Mouse (Mus musculus): ENCODE results near the gene Arhgap33. TPM values are rescaled to one million over a fixed set of nuclear protein-coding genes. Genes with fewer than 3 reads are reported as not detected.

Arhgap33 gene
- polyA plus RNA-seq, 1 experiment from 2014 or later: 41.4 TPM

DNA sequence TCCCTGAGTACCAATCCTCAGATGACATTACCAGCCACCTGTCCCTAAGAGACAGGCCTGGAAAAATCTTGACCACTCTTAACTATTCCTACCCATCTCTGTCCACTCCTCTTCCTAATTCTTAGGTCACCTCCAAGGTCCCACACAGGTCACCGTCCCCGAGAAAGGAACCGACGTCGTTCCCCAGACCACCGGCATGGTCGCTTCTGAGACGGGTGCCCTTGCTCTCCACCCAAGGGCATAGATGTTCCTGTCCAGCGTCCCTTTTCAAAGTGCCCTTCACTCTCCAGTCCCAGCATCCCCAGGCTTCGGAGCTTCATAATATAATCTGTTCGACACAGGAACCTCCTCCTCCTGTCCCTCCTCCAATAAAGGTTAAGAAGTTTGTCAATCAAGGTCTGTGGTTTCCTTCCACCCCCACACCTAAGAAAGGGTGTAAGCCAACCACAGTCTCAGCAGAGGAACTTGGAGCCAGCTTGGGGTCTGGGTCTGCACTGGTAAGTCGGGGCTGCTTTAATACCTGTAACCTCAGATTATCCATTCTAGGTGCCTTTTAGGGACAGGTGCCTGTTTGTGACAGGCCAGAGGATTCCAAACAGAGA, 30.2 kb upstream of the Arhgap33 start, which contains the start of gene Igflr1:
Gene Igflr1 (plus strand): TSS at position 458 of the 602 bp plus-strand sequence.
- H3K36me3 ChIP-seq (ENCODE audit: control insufficient read depth, insufficient read depth, low read length): 0 out of 2 replicates have a peak, but pooled peaks cover 2% of the 10 kb centered on the region
- DNase-seq (ENCODE audit: low spot score) (no peak), ATAC-seq (ENCODE audit: low FRiP score) (no peak)
- H3K9ac ChIP-seq (ENCODE audit: low read depth, low read length): no peak within 1 kb of the TSS
- 95% methylated on average over 12 of the region's 12 CpGs for WGBS
- H3K4me3 ChIP-seq (ENCODE audit: low read depth, low read length): no peak within 1 kb of the TSS
- no peaks in the 10 kb centered on the region for H3K27me3 ChIP-seq (ENCODE audit: control insufficient read depth, insufficient read depth, low read length)
- no peaks in the 10 kb centered on the region for H3K4me1 ChIP-seq (replicated peaks; ENCODE audit: control insufficient read depth, insufficient read depth, low read length)
- no peaks in the 10 kb centered on the region for H3K9me3 ChIP-seq (ENCODE audit: control insufficient read depth, low read length)
- H3K4me2 ChIP-seq (replicated peaks; ENCODE audit: low read depth, low read length): no peak within 1 kb of the TSS
- no peak within 1 kb of the TSS for H3K27ac ChIP-seq (ENCODE audit: low read depth, low read length)

- Histone ChIP-seq H3K9ac (ENCODE audit: low read depth, low read length) (peak overlapping the region; percentile 29; the same call in 1 of the 2 replicates), H3K36me3 (ENCODE audit: control insufficient read depth, insufficient read depth, low read length) (no peaks in the 10 kb centered on the region), H3K27me3 (ENCODE audit: control insufficient read depth, insufficient read depth, low read length) (no peaks in the 10 kb centered on the region), H3K9me3 (ENCODE audit: control insufficient read depth, low read length) (no peaks in the 10 kb centered on the region), H3K4me3 (ENCODE audit: low read depth, low read length) (peak overlapping the region; percentile 76), H3K4me2 (replicated peaks; ENCODE audit: low read depth, low read length) (peak overlapping the region; percentile 59), H3K27ac (ENCODE audit: low read depth, low read length) (no peak overlapping the region), H3K4me1 (replicated peaks; ENCODE audit: control insufficient read depth, insufficient read depth, low read length) (no peaks in the 10 kb centered on the region)
- ATAC-seq (ENCODE audit: low FRiP score): no peak
- DNase-seq (ENCODE audit: low spot score): no peak
- WGBS: 23% methylated on average over 6 of the region's 6 CpGs
Observed at GRCm38 (mm10) chr7:30563906-30564280, 29.0 kb upstream of the Arhgap33 start.

DNA sequence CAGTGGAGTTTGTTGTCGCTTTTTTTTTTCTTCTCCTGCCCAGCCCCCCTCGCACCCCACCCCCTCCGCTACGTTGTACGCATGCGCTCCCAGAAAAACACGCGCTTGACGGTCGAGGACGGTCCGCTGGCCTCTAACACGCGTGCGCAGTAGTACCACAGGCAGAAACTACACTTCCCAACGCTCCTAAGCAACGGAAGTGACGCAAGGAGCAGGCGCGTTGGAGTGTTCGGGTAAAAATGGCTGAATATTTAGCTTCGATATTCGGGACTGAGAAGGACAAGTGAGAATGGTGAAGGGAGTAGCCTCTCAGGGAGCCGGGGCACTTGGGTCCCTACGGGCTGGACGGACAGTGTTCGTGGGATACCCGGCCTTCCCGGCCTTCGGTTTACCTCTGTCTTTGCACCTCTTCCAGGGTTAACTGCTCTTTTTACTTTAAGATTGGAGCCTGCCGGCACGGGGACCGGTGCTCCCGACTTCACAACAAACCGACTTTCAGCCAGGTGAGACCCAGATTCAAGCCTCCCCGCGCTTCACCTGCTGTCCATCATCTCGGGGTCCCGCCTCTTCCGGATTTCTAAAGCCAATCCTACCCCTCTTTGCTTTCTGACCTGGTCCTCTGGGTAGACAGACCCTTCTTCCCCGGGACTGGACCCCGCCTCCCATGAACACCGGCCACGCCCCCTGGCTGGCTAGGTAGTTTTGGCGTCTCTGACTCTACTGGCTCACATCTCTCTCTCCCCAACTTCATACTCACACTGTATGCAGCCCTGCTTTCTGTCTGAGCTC, 28.5 kb upstream of the Arhgap33 start, which contains the start of the genes U2af1l4, Gm49396 and Psenen:
Gene U2af1l4 (plus strand): TSS at position 185 of the 789 bp plus-strand sequence.
Gene Gm49396 (plus strand): TSS at position 228 of the 789 bp plus-strand sequence.
Gene Psenen (minus strand): TSS at position 511 of the 789 bp plus-strand sequence.
- Histone ChIP-seq H3K36me3 (ENCODE audit: control insufficient read depth, insufficient read depth, low read length) (no peaks in the 10 kb centered on the region), H3K27me3 (ENCODE audit: control insufficient read depth, insufficient read depth, low read length) (no peaks in the 10 kb centered on the region), H3K4me1 (replicated peaks; ENCODE audit: control insufficient read depth, insufficient read depth, low read length) (no peaks in the 10 kb centered on the region; the same call in 1 of the 2 replicates), H3K4me3 (ENCODE audit: low read depth, low read length) (peak within 1 kb of the TSS; percentile 76), H3K9me3 (ENCODE audit: control insufficient read depth, low read length) (no peaks in the 10 kb centered on the region), H3K27ac (ENCODE audit: low read depth, low read length) (peak within 1 kb of the TSS; percentile 89), H3K9ac (ENCODE audit: low read depth, low read length) (peak within 1 kb of the TSS; percentile 81), H3K4me2 (replicated peaks; ENCODE audit: low read depth, low read length) (peak within 1 kb of the TSS; percentile 59)
- ATAC-seq (ENCODE audit: low FRiP score): peak; percentile 85
- WGBS: under 1% methylated on average over 45 of the region's 45 CpGs
- peak; percentile 99 for DNase-seq (ENCODE audit: low spot score)

DNA sequence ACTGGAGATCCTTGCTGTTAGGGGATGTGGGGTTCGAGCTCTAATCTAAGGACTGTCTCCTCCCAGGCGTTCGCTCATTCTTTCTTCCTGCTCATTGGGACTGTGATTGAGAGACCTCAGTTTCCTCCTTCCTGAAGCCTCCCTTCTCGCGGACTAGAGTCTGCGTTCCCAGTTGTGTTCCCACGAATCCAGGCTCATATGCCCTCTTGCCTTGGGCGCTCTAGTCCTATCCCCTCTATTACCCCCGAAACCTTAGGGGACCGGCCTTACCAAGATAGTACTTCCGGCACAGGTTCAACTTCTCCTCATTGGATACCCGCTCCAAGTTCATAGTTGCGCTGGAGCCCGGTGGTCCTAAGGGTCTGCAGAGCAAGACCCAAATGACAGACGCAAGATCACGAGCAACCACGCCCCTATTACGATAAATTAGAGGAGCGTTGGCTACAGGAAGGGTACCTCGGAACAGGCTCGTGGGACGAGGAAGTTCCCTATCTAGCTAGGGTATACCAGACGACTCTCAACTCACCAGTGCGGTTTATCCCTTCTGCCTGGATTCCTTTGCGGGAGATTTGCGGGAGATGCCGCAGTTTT, 27.8 kb upstream of the Arhgap33 start:
- Histone ChIP-seq H3K4me1 (replicated peaks; ENCODE audit: control insufficient read depth, insufficient read depth, low read length) (no peaks in the 10 kb centered on the region; the same call in 1 of the 2 replicates), H3K9ac (ENCODE audit: low read depth, low read length) (peak overlapping the region; percentile 54), H3K27me3 (ENCODE audit: control insufficient read depth, insufficient read depth, low read length) (no peaks in the 10 kb centered on the region), H3K27ac (ENCODE audit: low read depth, low read length) (0 out of 2 replicates have a peak overlapping the region, but pooled peaks have one; percentile 37), H3K9me3 (ENCODE audit: control insufficient read depth, low read length) (no peaks in the 10 kb centered on the region), H3K36me3 (ENCODE audit: control insufficient read depth, insufficient read depth, low read length) (no peaks in the 10 kb centered on the region), H3K4me2 (replicated peaks; ENCODE audit: low read depth, low read length) (peak overlapping the region; percentile 58), H3K4me3 (ENCODE audit: low read depth, low read length) (peak overlapping the region; percentile 76)
- DNase-seq (ENCODE audit: low spot score) (peak; percentile 46), ATAC-seq (ENCODE audit: low FRiP score) (peak; percentile 24; the same call in 1 of the 2 replicates)
- WGBS: 3% methylated on average over 27 of the region's 27 CpGs

- Histone ChIP-seq H3K27me3 (ENCODE audit: control insufficient read depth, insufficient read depth, low read length) (no peaks in the 10 kb centered on the region), H3K36me3 (ENCODE audit: control insufficient read depth, insufficient read depth, low read length) (0 out of 2 replicates have a peak, but pooled peaks cover 5% of the 10 kb centered on the region), H3K9me3 (ENCODE audit: control insufficient read depth, low read length) (no peaks in the 10 kb centered on the region), H3K4me2 (replicated peaks; ENCODE audit: low read depth, low read length) (no peak overlapping the region), H3K27ac (ENCODE audit: low read depth, low read length) (no peak overlapping the region), H3K4me1 (replicated peaks; ENCODE audit: control insufficient read depth, insufficient read depth, low read length) (no peaks in the 10 kb centered on the region; the same call in 1 of the 2 replicates), H3K9ac (ENCODE audit: low read depth, low read length) (no peak overlapping the region), H3K4me3 (ENCODE audit: low read depth, low read length) (no peak overlapping the region)
- DNase-seq (ENCODE audit: low spot score) (no peak), ATAC-seq (ENCODE audit: low FRiP score) (no peak)
- WGBS: 65% methylated on average over 2 of the region's 2 CpGs
Observed at GRCm38 (mm10) chr7:30560296-30560695, 25.4 kb upstream of the Arhgap33 start.

GRCm38 (mm10) chr7:30559443-30559954, 24.6 kb upstream of the Arhgap33 start, which contains the start of gene Lin37:
Gene Lin37, minus strand, starts transcription at chr7:30559838.
- ATAC-seq (ENCODE audit: low FRiP score) (peak; percentile 86), DNase-seq (ENCODE audit: low spot score) (peak; percentile 94)
- peak within 1 kb of the TSS; percentile 40 for H3K9ac ChIP-seq (ENCODE audit: low read depth, low read length)
- no peaks in the 10 kb centered on the region for H3K27me3 ChIP-seq (ENCODE audit: control insufficient read depth, insufficient read depth, low read length)
- H3K4me2 ChIP-seq (replicated peaks; ENCODE audit: low read depth, low read length): peak within 1 kb of the TSS; percentile 68
- no peaks in the 10 kb centered on the region for H3K9me3 ChIP-seq (ENCODE audit: control insufficient read depth, low read length)
- WGBS: under 1% methylated on average over 20 of the region's 20 CpGs
- peak within 1 kb of the TSS; percentile 38 for H3K4me3 ChIP-seq (ENCODE audit: low read depth, low read length)
- no peak within 1 kb of the TSS for H3K27ac ChIP-seq (ENCODE audit: low read depth, low read length)
- 0 out of 2 replicates have a peak, but pooled peaks cover 5% of the 10 kb centered on the region for H3K36me3 ChIP-seq (ENCODE audit: control insufficient read depth, insufficient read depth, low read length)
- H3K4me1 ChIP-seq (replicated peaks; ENCODE audit: control insufficient read depth, insufficient read depth, low read length): no peaks in the 10 kb centered on the region; the same call in 1 of the 2 replicates

GRCm38 (mm10) chr7:30558656-30559442, 24.0 kb upstream of the Arhgap33 start:
- H3K4me1 ChIP-seq (replicated peaks; ENCODE audit: control insufficient read depth, insufficient read depth, low read length): no peaks in the 10 kb centered on the region; the same call in 1 of the 2 replicates
- no peaks in the 10 kb centered on the region for H3K9me3 ChIP-seq (ENCODE audit: control insufficient read depth, low read length)
- peak overlapping the region; percentile 68 for H3K4me2 ChIP-seq (replicated peaks; ENCODE audit: low read depth, low read length)
- no peak for DNase-seq (ENCODE audit: low spot score)
- no peaks in the 10 kb centered on the region for H3K27me3 ChIP-seq (ENCODE audit: control insufficient read depth, insufficient read depth, low read length)
- peak; percentile 3 for ATAC-seq (ENCODE audit: low FRiP score)
- no peak overlapping the region for H3K27ac ChIP-seq (ENCODE audit: low read depth, low read length)
- 19% methylated on average over 12 of the region's 12 CpGs for WGBS
- 0 out of 2 replicates have a peak, but pooled peaks cover 5% of the 10 kb centered on the region for H3K36me3 ChIP-seq (ENCODE audit: control insufficient read depth, insufficient read depth, low read length)
- peak overlapping the region; percentile 38 for H3K4me3 ChIP-seq (ENCODE audit: low read depth, low read length)
- H3K9ac ChIP-seq (ENCODE audit: low read depth, low read length): peak overlapping the region; percentile 40

Measured in hindbrain, embryonic 11.5 days (tissue).